Mouse (Mus musculus): Measurements from ENCODE around the gene Etv3. TPM values are rescaled to one million over a fixed set of nuclear protein-coding genes. Genes with fewer than 3 reads are reported as not detected.

The Etv3 gene
- total RNA-seq, 2 experiments from 2014 or later = 20.2 to 21.6 TPM

GRCm38 (mm10) chr3:87515567-87516081, 9.6 kb upstream of the Etv3 start:
- no peak for DNase-seq (ENCODE audit: extremely low spot score in 1 of 2, low spot score in 1 of 2)

GRCm38 (mm10) chr3:87518425-87518824, 6.8 kb upstream of the Etv3 start:
- DNase-seq (ENCODE audit: extremely low spot score in 1 of 2, low spot score in 1 of 2) = no peak

DNA sequence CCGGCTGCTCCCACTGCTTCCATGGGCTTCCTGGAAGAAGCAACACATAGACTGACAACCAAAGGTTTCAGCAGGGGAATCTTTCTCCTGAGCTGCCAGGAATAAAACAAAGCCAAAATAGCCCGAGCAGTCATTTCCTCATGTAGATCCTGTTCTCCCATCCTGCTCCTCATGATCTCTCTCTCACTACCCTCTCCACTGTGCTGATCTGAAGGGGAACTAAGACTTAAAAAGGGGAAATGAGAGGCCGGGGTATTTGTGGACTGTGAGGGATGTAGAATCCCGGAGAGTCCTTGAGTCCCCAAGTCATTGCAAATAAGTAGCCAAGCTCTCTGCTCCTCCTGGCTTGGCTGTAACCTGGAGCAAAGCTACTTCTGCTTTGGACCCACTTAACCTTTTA, 4.1 kb upstream of the Etv3 start:
- DNase-seq (ENCODE audit: extremely low spot score in 1 of 2, low spot score in 1 of 2) = no peak

DNA sequence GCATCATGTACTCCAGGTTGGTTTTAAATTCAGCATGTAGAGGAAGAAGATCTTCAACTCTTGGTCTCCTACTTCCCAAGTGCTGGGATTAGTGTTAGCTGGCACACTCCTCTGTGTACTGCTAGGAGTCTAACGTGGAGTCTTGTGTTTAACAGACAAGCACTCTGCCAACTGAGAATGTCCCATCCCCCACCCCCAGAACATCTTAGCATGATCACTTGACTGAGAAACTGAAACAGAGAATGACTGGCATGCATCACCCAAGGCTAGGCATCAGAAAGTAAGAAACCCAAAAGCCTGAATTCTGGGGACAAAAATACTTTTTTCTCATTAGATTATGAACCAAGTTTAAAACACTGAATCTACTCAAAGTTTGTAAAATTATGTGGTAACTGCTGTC, 3.4 kb upstream of the Etv3 start:
- no peak for DNase-seq (ENCODE audit: extremely low spot score in 1 of 2, low spot score in 1 of 2)

DNA sequence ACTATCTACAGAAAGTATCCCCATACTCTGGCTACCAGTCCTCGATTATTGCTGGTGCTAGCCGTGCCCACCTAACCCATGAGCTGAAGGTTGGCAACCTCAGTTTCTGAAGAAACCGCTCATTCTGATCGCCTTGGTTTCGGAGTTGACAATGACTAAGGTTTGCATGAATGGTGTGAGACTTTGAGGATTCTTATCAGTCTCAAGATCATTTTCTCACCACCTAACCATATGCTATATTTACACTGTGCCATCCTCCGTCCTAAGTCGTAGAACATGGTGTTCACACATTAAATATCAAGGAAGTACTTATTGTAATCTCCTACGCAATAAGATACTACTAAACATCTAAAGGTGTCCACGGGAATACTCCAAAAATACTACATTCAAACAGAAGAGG, 1.5 kb upstream of the Etv3 start:
- no peak for DNase-seq (ENCODE audit: extremely low spot score in 1 of 2, low spot score in 1 of 2)

DNA sequence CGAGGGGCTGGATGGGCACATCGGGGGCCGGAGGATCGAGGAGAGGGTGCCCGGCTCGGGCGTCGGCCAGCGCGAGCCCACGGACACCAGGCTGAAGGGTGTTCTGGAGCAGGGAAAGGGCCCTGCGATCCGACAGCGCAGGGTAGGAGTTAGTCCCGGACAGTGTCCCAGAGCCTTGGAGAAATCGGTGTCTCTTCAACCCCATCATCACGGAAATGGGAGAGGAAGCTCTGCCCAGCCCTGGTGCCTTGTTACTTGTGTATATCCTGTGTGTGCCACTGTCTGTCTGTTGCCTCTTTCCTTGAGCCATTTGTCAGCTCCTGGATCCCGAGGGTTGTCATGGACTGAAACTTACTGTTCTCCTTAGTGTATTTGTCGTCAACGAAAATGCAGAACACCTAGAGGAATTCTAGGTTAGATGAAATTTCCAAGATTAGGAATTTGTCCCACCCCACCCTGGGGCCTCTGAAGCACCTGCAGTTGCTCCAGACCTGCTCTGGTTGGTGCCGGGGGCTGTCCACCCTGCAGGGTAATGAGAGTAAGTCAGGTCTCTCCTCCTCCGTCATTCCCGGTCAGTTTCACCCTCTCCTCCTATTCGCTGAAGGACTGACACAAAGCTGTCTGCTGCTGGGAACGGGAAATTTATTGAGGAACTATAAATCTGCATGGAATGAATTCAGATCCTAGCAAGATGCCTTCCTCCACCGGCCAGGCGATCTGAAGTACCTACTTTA, 797 bp downstream of the Etv3 start:
- no peak for DNase-seq (ENCODE audit: extremely low spot score in 1 of 2, low spot score in 1 of 2)

DNA sequence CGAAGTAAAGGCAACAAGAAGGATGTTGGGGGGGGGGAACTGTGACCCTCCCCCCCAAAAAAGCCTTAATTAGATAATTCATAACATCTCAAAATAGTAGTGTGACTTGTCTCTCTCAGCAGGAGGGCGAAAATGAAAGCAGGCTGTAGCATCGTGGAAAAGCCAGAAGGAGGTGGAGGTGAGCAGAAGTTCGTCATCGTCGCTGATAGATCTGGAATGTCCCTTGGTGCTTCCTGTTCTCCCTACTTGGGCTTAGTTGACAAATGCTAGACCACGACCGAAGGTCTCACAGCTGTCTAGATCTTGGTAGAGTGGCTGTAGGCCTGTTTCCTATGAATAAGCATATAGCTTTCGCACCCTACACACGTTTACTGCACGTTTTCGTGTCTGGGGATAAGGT, 1.9 kb downstream of the Etv3 start:
- DNase-seq (ENCODE audit: extremely low spot score in 1 of 2, low spot score in 1 of 2) = no peak

GRCm38 (mm10) chr3:87528021-87528420, 2.8 kb downstream of the Etv3 start:
- no peak for DNase-seq (ENCODE audit: extremely low spot score in 1 of 2, low spot score in 1 of 2)

GRCm38 (mm10) chr3:87528841-87529240, 3.6 kb downstream of the Etv3 start:
- DNase-seq (ENCODE audit: extremely low spot score in 1 of 2, low spot score in 1 of 2) = no peak

GRCm38 (mm10) chr3:87529568-87529967, 4.4 kb downstream of the Etv3 start:
- DNase-seq (ENCODE audit: extremely low spot score in 1 of 2, low spot score in 1 of 2) = no peak

- DNase-seq (ENCODE audit: extremely low spot score in 1 of 2, low spot score in 1 of 2) = no peak
These were observed 5.0 kb downstream of the Etv3 start for GRCm38 (mm10) chr3:87530234-87530633.

DNA sequence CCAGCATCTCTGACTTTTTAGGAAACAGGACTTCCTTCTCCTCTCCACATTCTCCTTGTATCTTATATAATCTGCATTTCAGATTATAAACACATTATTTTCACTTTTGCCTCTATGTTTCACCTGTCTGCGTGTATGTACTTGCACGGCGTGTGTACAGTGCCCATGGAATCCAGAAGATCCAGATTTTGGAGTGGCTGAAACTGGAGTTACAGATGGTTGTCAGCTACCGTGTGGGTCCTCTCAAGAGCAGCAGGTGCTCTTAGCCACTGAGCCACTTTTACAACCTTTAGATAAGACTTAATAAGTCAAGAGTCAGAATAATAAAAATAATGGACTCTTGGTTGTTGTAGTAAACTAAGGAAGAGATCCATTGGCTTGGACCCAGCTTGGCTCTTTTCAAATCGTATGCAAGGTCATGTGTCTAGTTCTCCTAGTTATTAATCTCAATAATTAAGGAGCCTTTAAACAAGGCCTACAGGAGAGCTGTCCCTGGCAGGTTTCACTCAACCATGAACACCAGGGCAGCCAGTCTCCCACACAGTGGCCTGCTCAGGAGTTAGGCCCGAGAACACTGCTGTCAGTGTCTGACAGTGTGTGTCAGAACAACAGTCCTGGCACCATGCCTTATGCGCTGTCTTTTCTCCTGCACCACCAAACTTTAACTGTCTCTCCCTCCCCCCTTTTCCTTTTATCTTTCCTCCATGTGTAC, 8.6 kb downstream of the Etv3 start:
- DNase-seq (ENCODE audit: extremely low spot score in 1 of 2, low spot score in 1 of 2) = no peak

GRCm38 (mm10) chr3:87538034-87538433, 12.8 kb downstream of the Etv3 start:
- DNase-seq (ENCODE audit: extremely low spot score in 1 of 2, low spot score in 1 of 2) = no peak

DNA sequence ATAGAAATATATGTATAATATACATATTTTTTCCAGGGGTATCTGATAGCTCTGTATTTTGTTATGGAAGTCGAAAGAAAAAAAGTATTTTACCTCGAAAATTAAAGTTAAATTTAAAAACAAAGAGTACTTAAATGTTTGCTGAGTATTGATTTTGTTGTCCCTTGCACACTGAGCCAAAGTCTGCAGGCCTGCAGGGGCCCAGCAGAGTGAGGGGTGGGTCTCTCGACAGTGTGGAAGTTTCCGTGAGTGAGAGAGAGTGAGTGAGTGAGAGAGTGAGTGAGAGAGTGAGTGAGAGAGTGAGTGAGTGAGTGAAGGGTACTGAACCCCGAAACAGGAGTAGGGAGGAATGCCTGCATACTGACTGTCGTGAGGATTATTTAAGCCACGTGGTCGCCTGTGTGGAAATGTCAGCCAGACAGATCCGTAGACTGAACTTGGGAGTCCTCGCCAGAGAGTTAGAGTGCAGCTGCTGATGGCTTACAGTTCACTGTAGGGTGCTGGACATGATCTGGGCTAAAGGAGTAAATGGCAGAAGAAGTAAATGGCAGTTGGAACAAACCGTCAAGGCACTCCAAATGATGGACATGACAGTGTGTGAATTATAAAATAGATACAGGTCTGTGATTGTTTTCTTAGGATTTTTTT, 14.9 kb downstream of the Etv3 start:
- no peak for DNase-seq (ENCODE audit: extremely low spot score in 1 of 2, low spot score in 1 of 2)

GRCm38 (mm10) chr3:87540714-87541113, 15.5 kb downstream of the Etv3 start:
- DNase-seq (ENCODE audit: extremely low spot score in 1 of 2, low spot score in 1 of 2) = no peak

- no peak for DNase-seq (ENCODE audit: extremely low spot score in 1 of 2, low spot score in 1 of 2)
These were observed 17.4 kb downstream of the Etv3 start for GRCm38 (mm10) chr3:87542481-87543215.

DNA sequence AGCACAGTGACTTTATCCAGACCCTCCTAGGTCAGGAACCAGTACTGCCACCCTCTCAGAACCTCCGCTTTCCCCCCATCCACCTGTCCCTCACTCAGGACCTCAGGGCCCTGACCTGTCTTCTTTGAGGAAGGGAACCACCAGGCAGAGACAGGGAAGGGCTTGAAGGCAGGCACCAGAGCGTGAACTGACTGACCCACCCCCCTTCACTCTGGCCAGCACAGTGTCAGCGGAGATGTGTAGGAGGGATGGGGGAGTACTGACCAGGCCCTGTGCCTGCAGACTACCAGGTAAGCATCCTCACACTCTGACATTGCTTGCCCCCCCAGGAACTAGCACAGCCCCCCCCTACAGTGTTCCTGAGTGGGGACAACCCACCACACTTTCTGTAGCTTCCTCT, 20.3 kb downstream of the Etv3 start:
- no peak for DNase-seq (ENCODE audit: extremely low spot score in 1 of 2, low spot score in 1 of 2)

DNA sequence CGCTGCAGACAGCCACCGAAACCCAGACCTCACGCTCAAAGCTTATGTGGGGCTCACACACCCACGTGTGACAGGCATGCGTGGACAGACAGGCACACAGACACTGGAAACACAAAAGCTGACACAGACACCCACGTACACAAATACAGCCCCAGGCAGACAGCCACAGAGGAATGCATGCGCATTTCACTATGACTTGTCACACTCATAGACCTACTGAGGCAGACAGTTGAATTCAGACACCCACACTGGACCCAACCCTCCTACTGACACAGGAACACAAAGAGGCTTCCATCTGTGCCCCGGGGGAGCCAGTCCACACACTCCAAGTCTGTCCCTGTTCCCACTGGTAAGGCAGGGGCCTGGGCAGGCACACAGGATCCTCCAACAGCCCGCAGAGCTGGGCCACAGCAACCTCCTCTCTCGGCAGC, 21.1 kb downstream of the Etv3 start:
- no peak for DNase-seq (ENCODE audit: extremely low spot score in 1 of 2, low spot score in 1 of 2)

DNA sequence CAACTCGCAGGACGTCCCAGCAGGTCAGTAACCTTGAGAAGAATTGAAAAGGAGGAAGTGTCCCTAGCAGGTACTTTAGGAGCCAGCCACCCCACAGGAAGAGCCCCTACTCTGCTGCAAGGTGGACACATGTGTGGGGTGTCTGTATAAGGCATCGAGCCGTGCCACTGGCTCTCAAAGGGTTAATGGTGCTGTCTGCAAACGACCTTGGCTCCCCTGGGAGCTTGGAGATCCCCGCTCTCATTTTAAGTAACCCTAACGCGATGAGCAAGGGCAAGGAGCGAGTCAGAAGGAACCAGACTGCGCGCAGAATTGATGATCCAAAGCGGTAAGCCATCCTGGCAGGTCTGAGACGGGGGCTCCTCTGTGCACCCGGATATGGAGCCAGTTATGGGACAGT, 24.7 kb downstream of the Etv3 start:
- no peak for DNase-seq (ENCODE audit: extremely low spot score in 1 of 2, low spot score in 1 of 2)

DNA sequence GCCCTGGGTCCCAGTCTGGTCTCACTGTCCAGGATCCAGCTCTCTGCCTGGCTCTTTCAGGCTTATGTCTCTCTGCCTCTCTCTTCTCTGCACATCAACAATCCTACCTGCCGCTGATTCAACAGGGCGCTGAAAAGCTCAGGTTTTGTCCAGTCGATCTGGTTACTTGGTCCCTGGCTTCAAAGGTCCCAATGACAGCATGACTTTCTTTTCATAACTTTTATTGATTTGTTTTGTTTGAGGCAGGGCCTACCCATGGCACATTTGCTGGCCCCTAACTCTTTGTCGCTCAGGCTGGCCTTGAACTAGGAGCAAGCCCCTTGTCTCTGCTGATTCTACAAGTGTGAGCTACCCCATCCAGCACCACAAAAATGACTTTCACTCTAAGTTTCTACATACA, 27.1 kb downstream of the Etv3 start:
- no peak for DNase-seq (ENCODE audit: extremely low spot score in 1 of 2, low spot score in 1 of 2)

Measured in layer of hippocampus, postnatal 25 days (tissue).